Mouse (Mus musculus): ENCODE results near the gene Prf1. TPM values are rescaled to one million over a fixed set of nuclear protein-coding genes. Genes with fewer than 3 reads are reported as not detected.

The Prf1 gene
- not detected in 2 replicates for polyA plus RNA-seq (2015; fragmentation: Nextera tagmentation; extraction: Ambion mirVana)

DNA sequence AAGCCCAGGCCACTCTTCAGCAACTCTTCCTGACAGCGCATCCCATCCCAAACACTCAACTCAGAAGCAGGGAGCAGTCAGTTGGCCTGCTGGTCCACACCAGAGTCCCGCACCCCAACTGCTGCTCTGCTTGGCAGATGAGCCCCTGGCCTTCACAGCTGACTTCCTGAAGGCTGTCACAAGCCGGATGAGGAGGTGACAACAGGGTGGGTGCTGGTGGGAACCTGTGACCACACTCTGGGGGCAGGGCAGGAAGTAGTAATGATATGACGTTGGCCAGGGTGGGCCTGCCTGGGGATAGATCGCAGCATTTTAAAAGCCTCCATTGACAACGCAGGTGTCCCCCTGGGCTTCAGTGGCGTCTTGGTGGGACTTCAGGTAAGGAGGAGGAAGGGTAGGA is at the start of gene Prf1:
Gene Prf1, plus strand, starts transcription at position 357 of the 400 bp plus-strand sequence.
- Histone ChIP-seq H3K4me1 (no peaks in the 10 kb centered on the region), H3K4me3 (no peak within 1 kb of the TSS), H3K27me3 (no peaks in the 10 kb centered on the region), H3K4me2 (no peak within 1 kb of the TSS), H3K27ac (no peak within 1 kb of the TSS), H3K9me3 (peaks cover 3% of the 10 kb centered on the region; the same call in 1 of the 2 replicates), H3K36me3 (no peaks in the 10 kb centered on the region), H3K9ac (no peak within 1 kb of the TSS)
- ATAC-seq (ENCODE audit: insufficient number of reproducible peaks, insufficient read depth, low FRiP score, low TSS enrichment, low read depth), result no peak
- 85% methylated on average over 7 of the region's 7 CpGs for whole genome bisulfite sequencing

DNA sequence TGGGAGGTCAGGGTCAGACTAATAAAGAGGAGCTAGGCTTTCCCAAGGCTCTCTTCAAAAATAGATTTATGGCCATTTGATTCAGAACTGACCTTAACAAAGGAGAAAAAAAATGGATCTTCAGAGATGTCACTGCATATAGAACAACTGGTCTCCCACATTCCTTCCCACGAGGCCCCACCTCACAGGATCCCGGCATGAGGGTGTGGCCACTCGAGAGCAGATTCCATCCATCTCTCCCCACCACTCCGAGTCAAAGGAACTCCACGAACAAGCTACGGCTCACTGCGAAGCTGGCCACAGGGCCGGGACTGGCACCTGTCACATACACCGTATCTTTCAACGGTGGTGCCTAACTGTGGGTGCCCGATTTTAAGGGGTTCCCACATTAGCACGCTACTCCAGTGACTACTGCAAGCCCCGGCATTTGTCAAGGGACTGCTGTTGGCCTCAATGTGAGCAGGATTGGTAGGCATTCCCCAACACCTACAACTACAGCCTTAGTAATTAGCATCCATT is 49.0 kb upstream of the Prf1 start:
- Histone ChIP-seq H3K4me3 (no peak overlapping the region), H3K9me3 (no peaks in the 10 kb centered on the region), H3K27ac (no peak overlapping the region), H3K4me2 (no peak overlapping the region), H3K36me3 (no peaks in the 10 kb centered on the region), H3K4me1 (peaks cover 6% of the 10 kb centered on the region), H3K9ac (no peak overlapping the region), H3K27me3 (no peaks in the 10 kb centered on the region)
- 77% methylated on average over 13 of the region's 13 CpGs for WGBS
- ATAC-seq (ENCODE audit: insufficient number of reproducible peaks, insufficient read depth, low FRiP score, low TSS enrichment, low read depth), result no peak

DNA sequence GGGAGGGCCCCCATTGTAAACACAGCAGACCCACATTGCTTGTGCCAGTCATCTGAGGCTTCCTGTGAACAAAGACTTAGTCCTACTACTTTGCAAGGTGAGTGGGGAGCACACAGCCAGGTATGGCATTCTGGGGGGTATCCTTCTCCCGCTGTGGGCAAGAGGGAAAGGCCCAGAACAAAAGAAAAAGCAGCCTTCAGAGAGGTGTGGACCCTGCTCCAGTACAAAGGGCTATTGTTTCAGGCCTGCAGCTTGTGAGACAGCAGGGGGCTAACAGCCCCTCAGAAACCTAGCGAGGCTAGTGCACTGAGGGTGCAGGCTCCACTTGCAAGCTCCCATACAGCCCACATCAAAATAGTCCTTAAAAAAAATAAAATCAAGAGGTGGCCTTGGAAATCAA is 47.7 kb upstream of the Prf1 start:
- no peak overlapping the region for H3K4me2 ChIP-seq
- no peak overlapping the region for H3K9ac ChIP-seq
- 45% methylated on average over 2 of the region's 2 CpGs for WGBS
- peaks cover 9% of the 10 kb centered on the region for H3K4me1 ChIP-seq
- no peaks in the 10 kb centered on the region for H3K36me3 ChIP-seq
- no peaks in the 10 kb centered on the region for H3K27me3 ChIP-seq
- H3K27ac ChIP-seq, result no peak overlapping the region
- ATAC-seq (ENCODE audit: insufficient number of reproducible peaks, insufficient read depth, low FRiP score, low TSS enrichment, low read depth), result no peak
- no peaks in the 10 kb centered on the region for H3K9me3 ChIP-seq
- H3K4me3 ChIP-seq, result no peak overlapping the region

DNA sequence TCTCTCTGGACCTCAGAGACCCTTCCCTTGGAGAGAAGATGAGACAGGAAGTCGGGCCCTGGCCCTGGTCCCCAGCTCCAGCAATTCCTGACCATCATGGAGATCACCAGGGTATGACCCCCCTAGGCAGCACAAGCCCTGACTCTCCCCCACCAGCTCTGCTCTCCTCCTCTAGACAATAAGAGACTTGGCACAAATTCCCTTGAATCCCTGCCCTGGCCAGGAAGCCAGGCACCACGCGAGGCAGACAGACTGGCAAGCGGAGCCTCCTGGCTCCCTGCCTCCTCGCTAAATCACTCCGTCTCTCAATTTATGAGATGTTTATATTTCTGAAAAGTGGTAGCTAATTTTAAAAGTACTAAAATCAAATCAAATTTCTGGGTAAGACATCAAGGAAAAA is 42.9 kb upstream of the Prf1 start:
- ATAC-seq (ENCODE audit: insufficient number of reproducible peaks, insufficient read depth, low FRiP score, low TSS enrichment, low read depth), result no peak
- WGBS, result 76% methylated on average over 6 of the region's 6 CpGs

DNA sequence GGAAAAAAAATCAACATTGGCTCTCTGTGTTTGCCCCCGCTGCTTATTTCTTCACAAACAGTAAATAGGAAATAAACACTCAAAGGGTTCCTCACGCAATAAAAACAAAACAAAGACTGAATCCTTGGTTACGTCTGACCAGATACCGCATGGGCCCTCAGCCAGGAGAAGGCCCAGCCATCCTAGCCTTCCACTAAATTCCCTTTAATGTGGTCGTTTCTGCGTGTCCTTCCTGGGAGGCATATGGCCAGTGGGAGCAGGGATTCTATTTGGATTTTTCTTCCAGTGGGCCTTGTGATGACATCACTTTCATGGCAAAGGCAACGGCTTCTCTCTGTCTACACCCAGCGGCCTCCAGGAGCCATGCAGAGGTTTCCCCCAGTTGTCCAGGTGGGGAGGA is 42.4 kb upstream of the Prf1 start:
- Histone ChIP-seq H3K4me2 (no peak overlapping the region), H3K36me3 (no peaks in the 10 kb centered on the region), H3K9ac (no peak overlapping the region), H3K9me3 (no peaks in the 10 kb centered on the region), H3K27me3 (no peaks in the 10 kb centered on the region), H3K4me3 (no peak overlapping the region), H3K4me1 (peaks cover 3% of the 10 kb centered on the region; the same call in 1 of the 2 replicates), H3K27ac (peak overlapping the region; percentile 17; the same call in 1 of the 2 replicates)
- 86% methylated on average over 8 of the region's 8 CpGs for WGBS
- ATAC-seq (ENCODE audit: insufficient number of reproducible peaks, insufficient read depth, low FRiP score, low TSS enrichment, low read depth), result no peak

More for the DNA sequence above, 42.9 kb upstream of the Prf1 start:
- no peak overlapping the region for H3K9ac ChIP-seq
- H3K27me3 ChIP-seq, result no peaks in the 10 kb centered on the region
- H3K9me3 ChIP-seq, result no peaks in the 10 kb centered on the region
- no peaks in the 10 kb centered on the region for H3K36me3 ChIP-seq
- H3K4me2 ChIP-seq, result no peak overlapping the region
- H3K27ac ChIP-seq, result no peak overlapping the region; the same call in 1 of the 2 replicates
- H3K4me1 ChIP-seq, result peaks cover 5% of the 10 kb centered on the region; the same call in 1 of the 2 replicates
- no peak overlapping the region for H3K4me3 ChIP-seq

DNA sequence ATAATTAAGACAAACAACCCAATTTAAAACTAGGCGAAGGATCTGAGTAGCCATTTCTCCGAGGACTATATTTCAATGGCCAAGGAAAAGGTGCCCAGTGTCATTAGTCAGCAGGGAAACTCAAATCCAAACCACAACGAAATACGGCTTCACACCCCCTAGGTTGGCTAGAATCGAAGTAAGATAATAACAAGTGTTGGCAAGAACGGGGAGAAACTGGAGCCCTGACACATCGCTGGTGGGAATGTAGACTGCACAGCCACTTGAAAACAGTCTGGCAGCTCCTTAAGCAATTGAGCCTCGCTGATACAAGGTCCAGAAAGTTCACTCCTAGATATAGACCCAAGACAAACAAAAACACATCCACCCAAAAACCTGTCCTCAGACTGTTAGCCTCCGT is 41.0 kb upstream of the Prf1 start:
- no peaks in the 10 kb centered on the region for H3K27me3 ChIP-seq
- H3K4me1 ChIP-seq, result peaks cover 5% of the 10 kb centered on the region
- no peak overlapping the region for H3K27ac ChIP-seq
- H3K4me2 ChIP-seq, result no peak overlapping the region
- no peak overlapping the region for H3K4me3 ChIP-seq
- no peaks in the 10 kb centered on the region for H3K9me3 ChIP-seq
- no peaks in the 10 kb centered on the region for H3K36me3 ChIP-seq
- no peak overlapping the region for H3K9ac ChIP-seq
- WGBS, result 94% methylated on average over 9 of the region's 9 CpGs
- ATAC-seq (ENCODE audit: insufficient number of reproducible peaks, insufficient read depth, low FRiP score, low TSS enrichment, low read depth), result no peak

DNA sequence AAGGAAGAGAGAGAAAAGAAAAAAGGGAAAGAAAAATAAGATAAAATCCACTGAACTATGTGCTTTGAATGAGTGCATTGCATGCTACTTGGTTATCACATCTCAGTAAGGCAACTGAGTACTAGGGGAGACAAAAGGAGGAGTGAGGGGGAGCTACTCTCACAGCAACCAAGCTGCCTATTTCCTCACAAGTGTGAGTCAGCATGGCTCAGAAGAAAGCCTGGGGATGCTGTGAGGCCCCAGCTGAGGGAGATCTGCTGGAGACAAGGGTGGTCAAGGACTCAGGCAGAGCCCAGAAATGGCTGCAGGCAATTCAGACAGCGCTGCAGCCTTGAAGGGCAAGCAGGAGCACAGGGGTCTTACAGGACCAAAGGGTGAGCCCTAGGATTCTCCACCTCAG is 39.5 kb upstream of the Prf1 start:
- Histone ChIP-seq H3K4me1 (peaks cover 9% of the 10 kb centered on the region), H3K4me3 (no peak overlapping the region), H3K36me3 (no peaks in the 10 kb centered on the region), H3K27ac (no peak overlapping the region), H3K27me3 (no peaks in the 10 kb centered on the region), H3K4me2 (no peak overlapping the region), H3K9ac (no peak overlapping the region), H3K9me3 (no peaks in the 10 kb centered on the region)
- ATAC-seq (ENCODE audit: insufficient number of reproducible peaks, insufficient read depth, low FRiP score, low TSS enrichment, low read depth), result no peak
- 81% methylated on average over 1 of the region's 1 CpGs for WGBS

DNA sequence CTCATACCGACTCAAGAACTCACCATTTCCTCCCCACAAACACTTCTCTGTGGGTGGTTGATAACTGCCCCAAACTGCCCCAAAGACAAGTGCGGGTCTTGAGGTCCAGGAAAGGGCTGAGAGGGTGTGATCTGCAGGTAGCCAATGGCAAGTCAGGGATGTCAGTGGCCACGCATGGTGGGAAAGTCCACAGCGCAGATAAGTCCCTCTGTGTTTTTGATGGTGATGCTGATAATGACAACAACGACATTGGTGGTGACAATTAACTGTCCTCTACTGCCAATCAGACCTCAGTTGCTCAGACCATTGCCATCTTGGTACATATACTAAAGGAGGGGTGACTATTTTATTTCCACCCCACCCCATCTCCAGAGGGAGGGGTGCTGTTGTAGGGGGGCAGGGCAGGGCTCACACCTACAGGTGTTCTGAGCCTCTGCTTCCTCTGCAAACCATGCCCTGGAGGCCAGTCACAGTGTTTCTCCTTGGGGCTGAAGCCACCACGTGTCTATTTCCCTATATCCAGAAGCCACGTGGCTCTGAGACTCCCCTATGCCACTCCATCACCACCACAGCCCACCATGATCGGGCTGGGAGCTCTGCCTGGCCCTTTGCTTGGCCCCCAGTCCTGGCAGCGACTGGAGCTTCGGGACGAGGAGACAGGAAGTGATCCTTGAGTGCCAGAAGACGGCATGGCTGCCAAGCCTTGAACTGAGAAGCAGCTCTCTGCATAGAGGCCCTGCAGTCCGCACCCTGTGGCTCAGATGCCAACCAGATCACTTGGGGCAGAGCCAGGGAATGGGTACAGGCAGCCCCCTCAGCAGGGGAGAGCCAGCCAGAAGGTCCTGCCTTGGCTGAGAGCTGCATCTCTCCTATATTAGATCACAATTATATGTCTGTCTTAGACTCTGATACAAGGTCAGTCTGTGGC is 36.1 kb upstream of the Prf1 start:
- no peaks in the 10 kb centered on the region for H3K9me3 ChIP-seq

DNA sequence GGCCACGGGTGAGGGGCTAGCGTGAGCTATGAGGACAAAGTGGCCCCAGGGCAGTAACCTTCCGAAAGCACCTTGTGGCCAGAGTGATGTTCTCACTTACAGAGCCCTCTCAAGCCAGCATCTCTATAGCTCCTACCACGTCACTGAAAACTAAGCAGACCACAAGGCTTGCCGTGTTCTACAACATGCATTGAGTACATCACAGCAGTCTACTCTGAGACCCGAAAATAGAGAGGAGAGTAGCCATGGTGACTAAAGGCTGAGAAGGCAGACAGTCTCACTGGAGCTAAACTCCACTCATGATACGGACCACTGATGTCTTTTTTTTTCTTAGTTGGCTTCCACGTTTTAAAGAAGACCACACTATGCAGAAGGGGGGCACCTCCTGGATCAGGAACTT is 34.0 kb upstream of the Prf1 start:
- Histone ChIP-seq H3K27me3 (no peaks in the 10 kb centered on the region), H3K4me2 (no peak overlapping the region), H3K36me3 (no peaks in the 10 kb centered on the region), H3K4me3 (no peak overlapping the region), H3K9ac (no peak overlapping the region), H3K9me3 (no peaks in the 10 kb centered on the region), H3K27ac (no peak overlapping the region), H3K4me1 (peaks cover 13% of the 10 kb centered on the region; the same call in 1 of the 2 replicates)
- ATAC-seq (ENCODE audit: insufficient number of reproducible peaks, insufficient read depth, low FRiP score, low TSS enrichment, low read depth), result no peak
- 82% methylated on average over 8 of the region's 8 CpGs for WGBS

More for the DNA sequence above, 36.1 kb upstream of the Prf1 start:
- H3K9ac ChIP-seq, result no peak overlapping the region
- H3K4me3 ChIP-seq, result no peak overlapping the region
- no peaks in the 10 kb centered on the region for H3K36me3 ChIP-seq
- H3K4me2 ChIP-seq, result no peak overlapping the region
- 68% methylated on average over 13 of the region's 13 CpGs for WGBS
- H3K27me3 ChIP-seq, result no peaks in the 10 kb centered on the region
- no peak for ATAC-seq (ENCODE audit: insufficient number of reproducible peaks, insufficient read depth, low FRiP score, low TSS enrichment, low read depth)
- H3K27ac ChIP-seq, result no peak overlapping the region
- peaks cover 6% of the 10 kb centered on the region; the same call in 1 of the 2 replicates for H3K4me1 ChIP-seq

DNA sequence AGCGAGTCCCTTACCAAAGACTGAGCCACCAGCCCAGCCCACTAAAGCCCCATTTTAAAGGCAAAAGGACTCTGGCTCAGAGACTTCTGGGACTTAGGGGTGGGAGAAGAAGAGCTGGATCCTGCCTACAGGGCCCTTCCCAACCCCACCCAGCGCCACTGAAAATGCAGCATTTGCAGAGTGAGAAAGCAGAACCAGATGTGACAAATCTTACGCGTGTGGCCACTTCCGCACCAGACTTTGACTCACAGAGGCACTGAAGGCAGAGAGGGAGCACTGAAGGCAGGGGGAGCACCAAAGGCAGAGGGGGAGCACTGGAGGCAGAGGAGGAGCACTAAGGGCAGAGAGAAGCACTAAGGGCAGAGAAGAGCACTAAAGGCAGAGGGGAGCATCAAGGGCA is 30.3 kb upstream of the Prf1 start:
- Histone ChIP-seq H3K4me2 (no peak overlapping the region), H3K36me3 (no peaks in the 10 kb centered on the region), H3K27ac (no peak overlapping the region), H3K4me3 (no peak overlapping the region), H3K9ac (no peak overlapping the region), H3K4me1 (peaks cover 12% of the 10 kb centered on the region), H3K9me3 (no peaks in the 10 kb centered on the region), H3K27me3 (peaks cover 8% of the 10 kb centered on the region)
- ATAC-seq (ENCODE audit: insufficient number of reproducible peaks, insufficient read depth, low FRiP score, low TSS enrichment, low read depth), result no peak
- WGBS, result 49% methylated on average over 5 of the region's 5 CpGs

DNA sequence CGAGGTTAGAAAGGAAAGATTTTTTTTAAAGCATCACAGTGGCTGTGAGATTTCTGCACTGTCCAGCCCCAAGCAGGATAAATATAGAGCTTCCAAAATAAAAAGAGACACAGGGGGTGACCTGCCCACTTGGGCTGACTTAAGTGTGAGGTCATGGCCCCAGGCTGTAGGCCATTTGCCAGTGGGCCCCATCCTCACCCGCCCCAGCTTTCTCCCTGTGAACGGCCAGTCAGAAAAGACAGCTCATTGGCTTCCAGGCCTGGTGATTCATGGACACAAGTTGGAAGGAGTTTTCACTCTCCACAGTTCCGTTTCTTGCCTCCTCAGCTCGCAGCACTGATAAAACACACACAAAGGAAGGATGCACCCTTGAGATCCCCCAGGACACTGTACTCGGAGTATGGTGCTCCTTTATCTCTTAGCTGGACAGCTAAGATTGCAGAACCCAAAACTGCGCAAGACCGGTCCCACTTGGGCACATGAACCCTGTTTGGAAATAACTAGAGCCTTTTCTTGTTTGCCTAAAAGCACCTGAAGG is 25.5 kb upstream of the Prf1 start:
- Histone ChIP-seq H3K27ac (0 out of 2 replicates have a peak overlapping the region, but pooled peaks have one; percentile 44), H3K4me1 (peaks cover 35% of the 10 kb centered on the region), H3K27me3 (peaks cover 17% of the 10 kb centered on the region), H3K4me2 (peak overlapping the region; percentile 91), H3K4me3 (peak overlapping the region; percentile 60), H3K9ac (peak overlapping the region; percentile 82; the same call in 1 of the 2 replicates), H3K36me3 (no peaks in the 10 kb centered on the region), H3K9me3 (no peaks in the 10 kb centered on the region)
- 50% methylated on average over 8 of the region's 8 CpGs for WGBS
- ATAC-seq (ENCODE audit: insufficient number of reproducible peaks, insufficient read depth, low FRiP score, low TSS enrichment, low read depth), result no peak
